Mouse (Mus musculus) spleen, adult 2 months (tissue): ENCODE measurements around the gene Inpp5a. TPM values are rescaled to one million over a fixed set of nuclear protein-coding genes. Genes with fewer than 3 reads are reported as not detected.
"Not testable (repeated sequence)": the region's sequence is repeated elsewhere in the genome, so short reads cannot be mapped to it uniquely, and the experiment has no call there.

Experiments
- DNase-seq, 2 experiments: peaks; one replicate each; pipeline versions ENCODE4 v3.0.0 to v3.0.0-alpha.2; 2012 to 2021; ENCODE audit warnings: low spot score in 2 of 2, low read depth in 1 of 2
- H3K27ac ChIP-seq: fragments of 200-500 bp; 2 replicates; pipeline ENCODE4 v1.5.1; 2012; ENCODE audit warnings: low read length, inconsistent platforms; ENCODE audit not compliant: insufficient read depth
- H3K27me3 ChIP-seq: fragments of 200-500 bp; 2 replicates; pipeline ENCODE4 v1.6.1; 2012; ENCODE audit warnings: mild to moderate bottlenecking, moderate library complexity, low read length, inconsistent platforms; ENCODE audit not compliant: control insufficient read depth, insufficient read depth
- H3K36me3 ChIP-seq: fragments of 200-500 bp; 2 replicates; pipeline ENCODE4 v1.6.1; 2012; ENCODE audit warnings: mild to moderate bottlenecking, low read length, inconsistent platforms; ENCODE audit not compliant: control insufficient read depth, insufficient read depth
- H3K4me1 ChIP-seq: fragments of 200-500 bp; 2 replicates; pipeline ENCODE4 v1.6.1; 2011; ENCODE audit warnings: inconsistent platforms; ENCODE audit not compliant: control insufficient read depth, insufficient read depth, insufficient read length
- H3K4me3 ChIP-seq: fragments of 200-500 bp; 2 replicates; pipeline ENCODE4 v1.5.1; 2011; ENCODE audit warnings: mild to moderate bottlenecking, inconsistent platforms; ENCODE audit not compliant: insufficient read depth, insufficient read length; ENCODE audit errors: extremely low read depth
- CTCF ChIP-seq: fragments of 200-500 bp; IDR thresholded peaks from 2 replicates; pipeline ENCODE4 v1.5.1; 2011; ENCODE audit warnings: mild to moderate bottlenecking, inconsistent platforms; ENCODE audit not compliant: insufficient read depth, insufficient read length, insufficient replicate concordance; ENCODE audit errors: extremely low read depth
- POLR2A ChIP-seq: fragments of 200-500 bp; IDR thresholded peaks from 2 replicates; pipeline ENCODE4 v1.6.1; 2011; ENCODE audit warnings: low read depth, low read length, inconsistent platforms
- WGBS: fragments of 180-500 bp; shearing (Covaris S2); methylation state at CpG from one replicate; pipeline ENCODE4 v1.1.7; 2018; 5-methylcytosine and 5-hydroxymethylcytosine counted together
- polyA plus RNA-seq: library from polyadenylated mRNA; depleted of rRNA; stranded (reverse); fragments of >200 nt; gene quantifications from 2 replicates; pipeline ENCODE4 v1.2.3, GENCODE M21; 2012

Inpp5a gene
- polyA plus RNA-seq, 1 experiment = 10.3 TPM

DNA sequence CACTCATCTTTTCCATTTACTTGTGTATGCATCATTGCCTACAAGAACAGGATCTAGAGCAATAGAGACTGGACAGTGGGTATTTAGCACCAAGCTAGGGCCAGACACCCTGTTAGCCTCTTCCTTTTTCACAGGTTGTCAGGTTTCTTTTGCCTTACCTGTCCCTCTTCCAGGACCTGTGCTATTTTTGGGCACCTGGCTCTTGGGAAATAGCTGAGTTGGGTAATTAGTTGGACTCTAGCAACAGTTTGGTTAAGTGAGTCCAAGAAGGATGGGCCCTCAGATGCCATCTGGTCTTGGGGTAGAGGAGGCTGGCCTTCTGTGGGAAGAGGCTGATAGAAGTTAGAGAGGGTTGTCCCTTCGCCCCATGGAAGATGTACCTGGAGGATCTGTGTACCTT is 29.5 kb downstream of the Inpp5a start:
- H3K4me3 ChIP-seq = no peak overlapping the region
- WGBS = 87% methylated on average over 1 of the region's 1 CpGs
- TF ChIP-seq POLR2A (no peak), CTCF (no peak)
- no peak overlapping the region for H3K27ac ChIP-seq
- peaks cover 3% of the 10 kb centered on the region; the same call in 1 of the 2 replicates for H3K4me1 ChIP-seq
- DNase-seq = no peak
- H3K36me3 ChIP-seq = no peaks in the 10 kb centered on the region
- H3K27me3 ChIP-seq = no peaks in the 10 kb centered on the region

- Histone ChIP-seq H3K4me3 (no peak overlapping the region), H3K27ac (no peak overlapping the region), H3K4me1 (no peaks in the 10 kb centered on the region; the same call in 1 of the 2 replicates), H3K36me3 (no peaks in the 10 kb centered on the region), H3K27me3 (no peaks in the 10 kb centered on the region)
- DNase-seq = no peak
- WGBS = 94% methylated on average over 6 of the region's 6 CpGs
- no peak for TF ChIP-seq CTCF
- TF ChIP-seq POLR2A = no peak
Measured at GRCm38 (mm10) chr7:139422827-139423226, 33.9 kb downstream of the Inpp5a start.

DNA sequence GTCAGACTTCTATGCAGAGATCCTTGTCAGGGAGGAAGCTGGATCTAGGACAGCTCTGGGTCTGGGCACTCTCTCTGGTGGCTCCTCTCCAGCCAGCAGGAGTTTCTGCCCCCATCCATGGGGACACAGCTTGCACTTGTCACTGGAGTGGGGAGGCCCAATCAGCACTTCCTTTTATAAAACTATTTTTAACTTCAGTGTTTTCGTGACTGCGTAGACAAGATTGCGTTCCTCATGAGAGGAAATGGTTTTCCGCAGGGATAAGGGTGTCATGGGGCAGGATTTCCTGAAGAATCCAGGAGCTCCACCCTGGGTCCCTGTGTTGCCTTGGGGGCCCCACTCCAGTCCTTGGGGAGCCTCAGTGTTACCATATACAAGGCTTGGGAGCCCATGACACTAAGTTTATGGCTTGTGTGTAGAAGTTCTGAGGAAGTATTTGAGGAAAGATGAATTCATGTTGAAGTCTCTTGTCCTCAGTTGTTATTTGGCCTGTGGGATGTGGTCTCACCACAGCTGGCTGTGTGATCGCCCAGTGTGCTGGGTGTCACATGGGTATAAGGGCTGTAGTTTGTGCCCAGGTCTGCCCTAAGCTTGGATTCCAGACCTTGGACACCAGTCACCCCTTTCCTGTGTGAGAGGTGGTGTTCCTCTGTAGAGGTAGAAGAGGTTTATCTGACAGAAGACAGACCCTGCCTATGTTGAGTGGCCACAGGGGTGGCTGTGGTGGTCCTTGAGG is 45.4 kb downstream of the Inpp5a start:
- Histone ChIP-seq H3K27ac (peak overlapping the region; percentile 48; the same call in 1 of the 2 replicates), H3K4me1 (no peaks in the 10 kb centered on the region; the same call in 1 of the 2 replicates), H3K36me3 (no peaks in the 10 kb centered on the region), H3K4me3 (no peak overlapping the region), H3K27me3 (no peaks in the 10 kb centered on the region)
- 55% methylated on average over 5 of the region's 5 CpGs for WGBS
- no peak for DNase-seq
- TF ChIP-seq CTCF (no peak), POLR2A (no peak)

DNA sequence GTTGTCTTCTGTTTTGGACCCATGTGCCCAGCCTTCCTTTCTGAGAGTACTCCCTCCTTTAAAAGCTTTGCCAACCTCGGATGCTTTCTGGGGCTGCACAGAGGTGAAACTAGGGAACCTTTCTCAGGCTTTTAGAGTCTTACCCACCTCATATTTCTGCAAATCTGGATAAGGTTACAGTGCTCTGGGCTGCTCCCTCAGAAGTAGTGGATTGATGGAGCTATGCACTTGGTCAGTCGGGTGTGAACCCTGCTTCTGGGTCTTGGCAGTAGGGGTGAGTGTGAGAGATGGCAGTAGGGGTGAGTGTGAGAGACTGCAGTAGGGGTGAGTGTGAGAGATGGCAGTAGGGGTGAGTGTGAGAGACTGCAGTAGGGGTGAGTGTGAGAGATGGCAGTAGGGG is 46.0 kb downstream of the Inpp5a start:
- WGBS = 82% methylated on average over 2 of the region's 2 CpGs
- not testable (repeated sequence) for DNase-seq, H3K4me1 ChIP-seq, H3K4me3 ChIP-seq, H3K27me3 ChIP-seq, H3K36me3 ChIP-seq, H3K27ac ChIP-seq

DNA sequence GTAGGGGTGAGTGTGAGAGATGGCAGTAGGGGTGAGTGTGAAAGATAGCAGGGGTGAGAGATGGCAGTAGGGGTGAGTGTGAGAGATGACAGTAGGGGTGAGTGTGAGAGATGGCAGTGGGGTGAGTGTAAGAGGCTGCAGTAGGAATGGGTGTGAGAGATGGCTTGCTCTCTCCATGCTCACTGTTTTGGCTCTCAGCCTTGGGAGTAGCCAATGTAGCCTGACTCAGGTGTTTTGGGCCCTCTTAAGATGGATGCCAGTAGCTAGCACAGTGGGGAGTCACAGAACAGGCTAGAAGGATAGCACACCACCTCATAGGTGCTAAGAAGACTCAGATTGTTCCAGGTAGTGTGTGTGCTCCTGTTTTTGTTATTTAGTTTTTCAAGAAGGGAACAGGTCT is 46.8 kb downstream of the Inpp5a start:
- H3K4me3 ChIP-seq = no peak overlapping the region
- H3K4me1 ChIP-seq = no peaks in the 10 kb centered on the region; the same call in 1 of the 2 replicates
- TF ChIP-seq CTCF (no peak), POLR2A (no peak)
- H3K36me3 ChIP-seq = no peaks in the 10 kb centered on the region
- DNase-seq = no peak
- H3K27me3 ChIP-seq = no peaks in the 10 kb centered on the region
- H3K27ac ChIP-seq = no peak overlapping the region

- Histone ChIP-seq H3K4me1 (no peaks in the 10 kb centered on the region; the same call in 1 of the 2 replicates), H3K27me3 (no peaks in the 10 kb centered on the region), H3K36me3 (no peaks in the 10 kb centered on the region), H3K27ac (no peak overlapping the region), H3K4me3 (no peak overlapping the region)
- no peak for TF ChIP-seq CTCF
- no peak for TF ChIP-seq POLR2A
- DNase-seq = no peak
- 89% methylated on average over 7 of the region's 7 CpGs for WGBS
Measured at GRCm38 (mm10) chr7:139436951-139437350, 48.0 kb downstream of the Inpp5a start.

GRCm38 (mm10) chr7:139437471-139437870 is 48.6 kb downstream of the Inpp5a start:
- H3K27ac ChIP-seq = no peak overlapping the region
- H3K4me1 ChIP-seq = no peaks in the 10 kb centered on the region; the same call in 1 of the 2 replicates
- 92% methylated on average over 5 of the region's 5 CpGs for whole genome bisulfite sequencing
- no peak for DNase-seq
- no peaks in the 10 kb centered on the region for H3K36me3 ChIP-seq
- H3K4me3 ChIP-seq = no peak overlapping the region
- no peaks in the 10 kb centered on the region for H3K27me3 ChIP-seq
- TF ChIP-seq CTCF = no peak
- TF ChIP-seq POLR2A = no peak
